Mouse (Mus musculus): ENCODE results near the gene Syce1l.
A peak's percentile ranks its signal among the peaks of the same experiment; 100 is the strongest.

Gene Syce1l

DNA sequence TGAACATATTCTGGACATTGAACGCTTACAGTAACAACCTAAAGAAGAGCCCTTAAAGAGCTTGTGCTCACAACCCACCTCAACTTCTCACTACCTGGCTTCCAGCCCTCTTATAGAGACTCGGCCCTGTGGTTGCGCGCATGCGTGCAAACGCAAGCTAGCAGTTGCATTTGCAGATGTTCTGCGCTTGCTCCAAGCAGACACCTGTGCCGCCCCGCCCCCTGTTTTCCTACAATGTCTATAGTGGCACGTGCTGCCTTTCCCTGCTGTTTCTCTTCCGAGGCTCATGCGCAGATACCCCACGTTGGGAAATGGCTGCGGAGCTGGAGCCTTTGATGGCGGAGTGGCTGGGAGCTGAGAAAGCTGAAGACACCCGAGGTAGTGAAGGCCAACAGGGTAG is at the start of gene Syce1l:
Gene Syce1l, plus strand, starts transcription at position 288 of the 400 bp plus-strand sequence.
- no peak for DNase-seq (ENCODE audit: low read depth in 1 of 2, low spot score in 2 of 2)

DNA sequence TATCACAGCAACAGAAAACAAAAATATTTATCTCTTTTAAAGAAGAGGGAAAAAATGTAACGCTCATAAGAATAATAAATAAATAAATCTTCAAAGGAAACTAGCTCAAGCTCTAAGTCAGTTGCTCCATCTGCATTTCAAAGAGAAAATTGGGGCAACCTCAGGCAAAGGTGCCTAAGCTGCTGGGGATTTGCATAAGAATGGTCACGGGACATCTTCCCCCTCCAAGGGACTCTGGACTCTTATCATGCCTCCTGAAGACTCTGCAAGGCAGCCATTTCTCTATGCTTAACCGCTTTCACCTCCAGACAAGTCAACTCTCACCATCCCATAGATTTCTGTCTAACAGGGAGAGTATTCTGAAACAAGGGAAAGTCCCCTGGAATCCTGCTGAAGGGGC is 44.6 kb upstream of the Syce1l start:
- no peak for DNase-seq (ENCODE audit: low read depth in 1 of 2, low spot score in 2 of 2)

DNA sequence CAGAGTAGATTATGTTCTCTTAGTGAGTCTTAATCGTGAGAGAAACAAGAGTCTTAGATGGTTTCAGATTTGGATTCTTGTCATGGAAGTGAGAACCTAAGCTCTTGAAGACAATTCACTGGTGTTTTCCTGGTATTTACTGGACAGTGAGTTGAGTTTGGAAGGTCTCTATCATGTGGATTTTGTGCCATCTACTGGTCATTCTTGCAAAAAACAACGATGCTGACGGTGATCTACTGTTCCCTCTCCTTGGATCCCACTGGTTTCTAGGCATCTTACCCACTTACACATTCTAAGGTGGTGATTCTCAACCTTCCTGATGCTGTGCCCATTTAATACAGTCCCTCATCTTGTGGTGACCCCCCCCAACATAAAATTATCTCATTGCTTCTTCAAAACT is 10.4 kb upstream of the Syce1l start:
- DNase-seq (ENCODE audit: low read depth in 1 of 2, low spot score in 2 of 2): no peak

DNA sequence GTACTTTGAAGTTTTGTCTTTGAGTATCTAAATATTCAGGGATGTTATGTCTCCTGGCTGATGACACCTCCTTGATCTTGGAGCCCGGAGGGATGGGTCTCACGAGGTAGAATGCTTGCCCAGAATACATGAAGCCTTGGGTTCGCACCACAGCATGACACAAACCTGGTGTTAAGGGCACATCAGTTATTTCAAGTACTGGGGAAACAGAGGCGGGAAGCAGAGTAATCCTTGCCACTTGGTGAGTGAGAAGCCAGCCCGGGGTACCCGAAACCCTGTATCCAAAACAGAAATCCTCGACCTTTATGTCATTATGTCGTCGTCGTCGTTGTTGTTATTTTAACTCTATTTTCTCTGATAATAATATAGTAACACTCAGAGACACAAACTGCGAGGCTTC is 8.9 kb upstream of the Syce1l start:
- DNase-seq (ENCODE audit: low read depth in 1 of 2, low spot score in 2 of 2): no peak

DNA sequence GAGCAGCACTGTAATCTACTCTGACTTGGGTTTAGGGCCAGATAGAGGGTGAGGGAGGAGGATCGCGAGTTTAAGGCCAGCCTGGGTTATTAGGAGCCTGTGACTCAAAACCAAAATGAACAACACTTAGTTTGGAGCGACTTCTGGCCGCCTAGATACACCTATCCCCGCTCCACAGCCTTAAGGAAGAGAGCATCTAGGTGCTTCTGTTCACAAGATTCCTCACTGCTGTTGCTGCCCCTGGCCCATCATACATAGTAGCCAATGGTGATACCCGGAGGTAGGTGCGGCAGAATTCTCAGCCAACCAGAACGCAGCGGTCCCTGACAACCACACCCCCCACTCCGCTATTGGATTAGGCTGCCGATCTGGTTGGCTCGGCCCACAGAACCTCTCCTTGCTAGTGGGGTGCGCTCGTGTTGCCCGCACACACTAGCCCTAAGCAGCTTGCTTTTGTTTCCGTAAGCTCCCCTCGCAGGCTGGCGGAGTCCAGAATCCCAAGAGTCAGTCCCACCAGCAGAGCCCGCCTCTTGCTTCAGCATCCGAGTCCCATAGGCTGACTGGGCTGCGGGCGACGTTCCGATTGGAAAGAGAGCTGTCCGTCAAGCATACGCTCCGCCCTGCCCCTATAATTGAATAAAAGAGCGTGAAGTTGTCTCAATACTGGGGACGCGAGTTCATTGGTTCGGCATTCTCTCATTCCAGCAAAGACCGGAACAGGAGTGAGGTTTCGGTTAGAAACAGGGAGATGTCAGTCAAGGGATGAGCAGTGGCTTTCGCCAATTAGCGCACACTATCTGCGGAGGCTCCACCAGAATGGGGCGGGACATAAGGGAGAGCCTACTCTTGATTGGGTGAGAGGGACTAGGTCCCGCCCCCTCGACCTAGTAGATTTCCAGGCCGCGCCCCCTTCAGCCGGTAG is 8.1 kb upstream of the Syce1l start, which contains the start of gene Mon1b:
Gene Mon1b, plus strand, starts transcription at position 918 of the 922 bp plus-strand sequence.
- peak; percentile 91 to 97 for DNase-seq (ENCODE audit: low read depth in 1 of 2, low spot score in 2 of 2)

DNA sequence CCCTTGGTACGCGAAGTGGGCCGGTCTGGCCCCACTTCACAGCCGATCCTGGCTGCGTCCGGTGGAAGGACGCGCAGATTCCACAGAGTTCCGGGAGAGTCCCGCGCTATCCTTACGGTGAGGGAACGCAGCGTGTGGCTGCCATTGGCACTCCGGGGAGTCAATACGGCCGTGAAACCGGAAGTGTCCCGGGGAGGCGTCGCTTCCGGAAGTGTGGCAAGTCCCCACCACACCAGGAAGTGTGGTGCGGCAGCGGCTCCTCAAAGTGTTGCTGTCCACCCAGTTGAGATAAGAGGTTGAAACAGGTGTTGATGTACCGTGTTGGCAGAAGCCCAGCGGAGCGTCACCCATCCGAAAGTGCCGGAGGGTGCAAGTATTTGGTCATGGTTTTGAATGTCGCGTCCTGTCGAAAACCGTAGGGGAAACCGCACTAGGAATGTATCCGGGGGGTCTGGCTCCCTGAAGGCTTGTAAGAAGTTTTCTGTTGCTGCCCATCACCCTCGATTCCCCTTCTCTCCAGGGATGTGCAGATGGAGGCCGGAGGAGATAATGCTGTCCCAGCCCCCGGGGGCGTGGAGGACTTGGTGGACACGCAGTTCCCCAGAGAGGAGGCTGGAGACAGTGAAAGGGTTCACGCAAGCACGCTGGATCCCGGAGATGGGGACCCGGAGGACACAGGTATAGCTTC is 7.3 kb upstream of the Syce1l start:
- peak in 1 of 2 experiments; percentile 82 for DNase-seq (ENCODE audit: low read depth in 1 of 2, low spot score in 2 of 2)

DNA sequence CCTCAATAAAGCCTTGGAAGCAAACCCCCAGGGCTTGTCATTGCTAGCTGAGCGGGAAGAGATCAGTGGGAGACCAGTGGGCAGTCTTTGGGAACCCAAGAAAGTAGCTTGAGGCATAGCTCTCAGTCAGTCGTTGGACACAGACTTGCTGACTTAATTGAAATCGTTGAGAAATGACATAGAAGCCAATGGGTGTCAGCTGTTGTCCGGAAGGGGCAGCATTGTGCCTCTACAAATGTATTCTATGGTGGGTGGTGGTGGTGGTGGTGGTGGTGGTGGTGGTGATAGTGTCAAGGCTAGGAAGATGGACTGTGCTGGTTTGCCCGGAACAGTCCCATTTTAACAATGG is 6.8 kb upstream of the Syce1l start:
- DNase-seq (ENCODE audit: low read depth in 1 of 2, low spot score in 2 of 2): no peak

DNA sequence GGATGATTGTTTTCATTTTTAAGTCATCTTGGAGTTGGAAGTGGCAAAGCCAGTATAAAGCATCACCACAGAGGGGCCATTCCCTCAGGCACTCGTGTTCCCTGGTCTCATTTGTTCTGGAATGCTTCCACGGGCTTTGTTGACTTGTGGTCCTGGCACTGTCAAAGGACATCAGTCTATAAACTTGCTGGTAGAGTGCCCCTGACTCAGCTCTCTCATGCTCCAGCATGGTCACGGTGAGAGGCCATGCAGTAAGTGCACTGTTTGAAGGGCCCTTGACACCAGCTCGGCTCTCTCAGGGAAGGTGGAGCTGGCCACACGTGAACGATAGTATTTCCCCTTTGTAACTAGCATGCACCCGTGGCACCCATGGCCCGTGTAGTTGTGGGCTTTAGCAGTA is 2.7 kb upstream of the Syce1l start:
- no peak for DNase-seq (ENCODE audit: low read depth in 1 of 2, low spot score in 2 of 2)

DNA sequence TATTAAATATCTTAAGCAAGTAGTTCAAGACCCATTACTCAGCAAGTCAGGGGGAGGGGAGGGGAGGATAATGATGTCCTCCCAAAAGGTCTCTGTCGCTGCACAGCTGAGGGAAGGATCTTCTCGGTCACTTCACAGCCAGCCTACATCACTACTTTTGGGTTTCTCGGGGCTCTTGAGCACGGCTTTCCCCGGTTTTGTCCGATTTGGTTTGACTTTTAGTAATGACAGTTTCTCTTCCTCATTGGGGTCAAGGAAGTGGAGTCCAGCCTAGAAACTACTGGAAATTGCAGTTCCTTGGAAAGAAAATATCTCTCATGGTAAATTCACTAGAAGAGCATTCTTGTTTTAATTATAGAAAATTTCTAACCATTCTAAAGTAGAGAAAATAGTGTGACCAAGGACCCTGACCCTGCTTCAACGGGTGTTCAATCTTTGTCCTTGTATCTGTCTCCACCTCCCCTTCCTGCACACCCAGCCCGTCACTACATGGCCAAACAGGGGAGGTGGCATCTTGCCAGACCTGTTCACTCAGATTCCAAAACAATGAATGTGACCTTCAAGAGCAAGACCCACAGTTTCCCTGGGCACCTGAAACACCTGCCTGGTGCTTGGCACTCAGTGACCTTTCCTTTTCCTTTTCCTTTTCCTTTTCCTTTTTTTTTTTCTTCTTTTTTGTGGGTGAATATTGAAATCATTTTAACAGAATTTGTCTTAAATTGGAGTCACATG is 632 bp downstream of the Syce1l start:
- no peak for DNase-seq (ENCODE audit: low read depth in 1 of 2, low spot score in 2 of 2)

DNA sequence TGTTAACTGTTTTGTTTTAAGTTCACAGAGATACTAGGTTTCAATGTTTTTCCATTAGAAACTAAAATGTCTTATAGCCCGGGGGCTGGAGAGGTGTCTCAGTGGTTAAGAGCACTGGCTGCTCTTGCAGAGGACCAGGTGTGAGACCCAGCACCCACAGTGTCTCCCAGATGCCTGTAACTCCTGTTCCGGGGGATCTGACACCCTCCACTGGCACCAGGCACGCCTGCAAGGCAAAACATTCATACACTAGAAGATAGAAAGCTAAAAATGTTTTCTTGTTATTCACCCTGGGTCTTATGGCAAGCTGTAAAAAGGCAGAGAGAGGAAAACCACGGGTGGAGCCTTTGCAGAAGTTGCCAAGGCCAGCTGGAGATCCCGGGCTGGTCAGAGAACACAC is 2.2 kb downstream of the Syce1l start:
- DNase-seq (ENCODE audit: low read depth in 1 of 2, low spot score in 2 of 2): no peak

DNA sequence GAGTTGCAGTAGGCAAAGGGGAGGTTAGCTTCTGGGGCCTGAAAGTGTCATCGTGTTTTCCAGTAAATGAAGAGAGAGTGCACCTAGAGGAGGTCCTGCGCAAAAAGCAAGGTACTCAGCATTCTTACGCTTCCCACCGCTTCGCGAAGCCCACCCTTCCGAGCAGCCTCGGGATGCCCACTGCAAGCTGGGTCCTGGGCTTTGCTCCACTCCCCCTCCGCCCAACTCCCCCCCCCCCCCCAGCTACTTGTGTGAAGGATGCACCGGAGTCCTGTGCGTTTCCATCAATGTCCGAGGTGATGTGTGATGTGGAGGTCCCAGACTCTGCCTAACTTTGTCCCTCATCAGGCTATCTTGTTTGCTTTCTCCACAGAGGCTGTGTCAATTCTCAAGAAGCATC is 9.4 kb downstream of the Syce1l start:
- no peak for DNase-seq (ENCODE audit: low read depth in 1 of 2, low spot score in 2 of 2)

DNA sequence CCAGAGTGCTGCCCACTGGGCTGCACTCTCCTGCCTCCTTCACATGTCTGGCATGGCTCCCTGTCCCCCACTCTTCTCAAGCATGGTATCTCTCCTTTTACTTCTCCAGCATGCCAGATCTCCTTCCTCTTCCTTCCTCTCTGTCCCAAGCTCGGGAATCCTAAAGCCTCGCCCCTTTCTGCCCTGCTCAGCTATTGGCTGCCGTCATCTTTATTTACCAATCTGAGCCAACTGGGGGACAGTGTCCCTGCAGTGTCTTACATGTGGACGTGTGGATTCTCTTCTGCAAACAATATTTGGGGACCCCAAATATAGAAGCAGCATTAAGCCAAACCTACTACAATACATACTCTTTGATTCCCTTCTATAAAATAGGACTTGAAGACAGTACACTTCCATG is 10.1 kb downstream of the Syce1l start:
- DNase-seq (ENCODE audit: low read depth in 1 of 2, low spot score in 2 of 2): no peak

DNA sequence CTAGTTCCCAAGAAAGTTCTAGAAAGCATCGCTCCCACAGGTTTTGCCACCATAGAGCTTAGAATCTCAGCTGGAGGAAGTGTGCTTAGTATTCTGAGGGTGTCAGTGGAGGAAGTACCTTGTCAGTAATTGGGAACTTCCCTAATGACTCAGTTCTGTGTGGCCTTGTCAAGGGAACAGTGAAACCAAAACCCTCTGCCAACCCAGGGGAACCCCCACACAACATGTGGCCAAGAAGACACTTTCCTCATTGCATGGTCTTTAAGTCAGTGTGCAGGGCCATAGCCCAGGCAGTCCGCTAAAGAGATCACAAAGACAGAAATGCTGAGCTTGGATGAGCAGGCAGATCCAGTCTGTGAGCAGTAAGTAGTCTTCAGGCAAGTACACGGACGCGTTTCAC is 13.1 kb downstream of the Syce1l start:
- DNase-seq (ENCODE audit: low read depth in 1 of 2, low spot score in 2 of 2): peak; percentile 48 to 67

DNA sequence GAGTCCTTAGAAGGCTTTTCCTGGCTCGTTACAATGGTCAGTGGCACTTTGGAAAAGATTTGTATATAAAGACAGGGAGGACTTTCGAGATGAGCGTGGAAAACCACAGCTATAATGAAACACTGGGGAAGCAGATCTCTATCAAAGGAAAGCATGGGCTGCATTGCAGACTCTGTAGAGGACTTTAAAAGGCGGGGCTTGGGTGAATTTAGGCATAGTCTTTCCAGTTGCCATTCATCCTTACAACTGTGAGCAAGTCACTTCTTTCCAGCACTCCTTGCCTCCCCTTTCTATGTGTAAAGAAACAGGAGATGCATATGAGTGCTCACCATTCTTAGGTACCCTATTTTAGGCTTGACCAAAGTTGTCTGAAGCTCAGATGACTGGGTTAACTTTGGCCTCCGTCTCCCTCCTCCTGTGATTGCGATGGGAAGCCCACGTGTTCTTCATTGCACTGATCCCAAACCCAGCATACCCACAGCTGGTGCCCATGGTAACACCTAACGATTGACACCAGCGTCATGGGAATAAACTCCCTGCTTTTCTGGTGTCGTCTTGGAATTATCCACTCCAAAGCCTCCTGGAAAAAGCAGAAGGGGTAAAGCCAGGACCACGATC is 13.8 kb downstream of the Syce1l start:
- no peak for DNase-seq (ENCODE audit: low read depth in 1 of 2, low spot score in 2 of 2)

DNA sequence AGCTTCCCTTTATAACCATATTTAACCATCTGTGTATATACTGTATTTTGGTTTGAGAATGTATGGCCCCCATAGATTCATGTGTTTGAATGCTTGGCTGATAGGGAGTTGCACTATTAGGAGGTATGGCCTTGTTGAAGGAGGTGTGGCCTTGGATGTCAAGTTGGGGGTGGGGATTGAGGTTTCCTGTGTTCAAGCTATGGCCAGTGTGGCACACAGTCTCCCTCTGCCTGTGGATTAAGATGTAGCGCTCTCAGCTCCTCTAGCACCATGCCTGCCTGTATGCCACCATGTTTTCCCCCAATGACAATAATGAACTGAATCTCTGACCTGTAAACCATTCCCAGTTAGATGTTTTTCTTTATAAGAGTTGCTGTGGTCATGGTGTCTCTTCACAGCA is 17.1 kb downstream of the Syce1l start:
- DNase-seq (ENCODE audit: low read depth in 1 of 2, low spot score in 2 of 2): no peak

DNA sequence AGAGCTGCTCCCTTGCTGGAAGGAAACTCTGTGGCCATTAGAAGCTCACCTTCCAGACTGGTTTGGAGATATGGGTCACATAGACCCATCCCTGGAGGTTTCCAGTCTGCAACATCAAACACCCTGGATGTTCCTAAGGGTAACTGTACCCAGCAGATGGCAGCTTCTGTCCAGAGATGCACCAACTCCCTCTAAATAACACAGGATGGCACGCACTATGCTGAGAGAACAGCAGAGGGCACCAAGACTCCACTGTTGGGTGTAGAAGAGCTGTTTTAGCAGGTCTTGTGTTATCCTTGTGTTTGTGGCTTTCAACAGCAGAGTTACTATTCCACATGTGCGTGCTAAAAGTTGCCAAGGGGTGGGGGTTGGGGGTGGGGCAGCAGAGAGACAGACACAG is 21.5 kb downstream of the Syce1l start:
- peak in 1 of 2 experiments; percentile 41 for DNase-seq (ENCODE audit: low read depth in 1 of 2, low spot score in 2 of 2)

DNA sequence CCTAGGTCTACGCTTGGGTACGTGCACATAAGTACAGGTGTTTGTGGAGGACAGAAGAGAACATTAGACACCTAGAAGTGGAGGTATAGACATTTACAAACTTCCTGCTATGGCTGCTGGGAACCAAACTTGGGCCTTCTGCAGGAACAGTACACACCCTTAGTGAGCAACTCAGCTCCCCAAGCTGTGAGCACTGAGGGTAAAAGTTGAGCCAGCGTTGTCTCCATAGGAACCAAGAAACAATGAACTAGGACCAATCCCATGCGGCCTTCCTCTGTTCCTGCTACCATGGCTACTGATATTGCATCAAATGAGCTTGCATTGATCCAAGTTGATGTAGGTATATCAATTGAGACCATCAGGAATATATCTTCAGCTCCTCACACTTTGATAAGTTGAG is 22.0 kb downstream of the Syce1l start:
- no peak for DNase-seq (ENCODE audit: low read depth in 1 of 2, low spot score in 2 of 2)

DNA sequence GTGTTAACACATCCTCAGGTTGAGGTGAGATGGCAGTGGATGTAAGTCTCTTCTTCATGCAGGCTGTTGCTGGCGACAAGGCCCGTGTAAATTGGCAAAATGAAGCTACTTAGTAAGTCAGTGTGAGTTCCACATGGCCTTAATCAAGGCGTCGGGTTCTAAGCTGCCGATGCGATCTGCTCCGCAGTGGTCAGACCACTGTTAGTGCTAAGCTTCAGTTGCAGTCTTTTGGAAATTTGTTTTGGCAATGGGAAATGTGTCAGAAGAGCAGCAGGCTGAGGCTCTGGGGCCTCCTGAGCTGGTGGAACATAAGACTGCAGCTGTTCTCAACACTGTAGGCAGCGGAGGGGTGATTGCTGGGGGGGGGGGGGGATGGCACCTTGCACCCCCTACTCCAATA is 22.9 kb downstream of the Syce1l start:
- no peak for DNase-seq (ENCODE audit: low read depth in 1 of 2, low spot score in 2 of 2)

DNA sequence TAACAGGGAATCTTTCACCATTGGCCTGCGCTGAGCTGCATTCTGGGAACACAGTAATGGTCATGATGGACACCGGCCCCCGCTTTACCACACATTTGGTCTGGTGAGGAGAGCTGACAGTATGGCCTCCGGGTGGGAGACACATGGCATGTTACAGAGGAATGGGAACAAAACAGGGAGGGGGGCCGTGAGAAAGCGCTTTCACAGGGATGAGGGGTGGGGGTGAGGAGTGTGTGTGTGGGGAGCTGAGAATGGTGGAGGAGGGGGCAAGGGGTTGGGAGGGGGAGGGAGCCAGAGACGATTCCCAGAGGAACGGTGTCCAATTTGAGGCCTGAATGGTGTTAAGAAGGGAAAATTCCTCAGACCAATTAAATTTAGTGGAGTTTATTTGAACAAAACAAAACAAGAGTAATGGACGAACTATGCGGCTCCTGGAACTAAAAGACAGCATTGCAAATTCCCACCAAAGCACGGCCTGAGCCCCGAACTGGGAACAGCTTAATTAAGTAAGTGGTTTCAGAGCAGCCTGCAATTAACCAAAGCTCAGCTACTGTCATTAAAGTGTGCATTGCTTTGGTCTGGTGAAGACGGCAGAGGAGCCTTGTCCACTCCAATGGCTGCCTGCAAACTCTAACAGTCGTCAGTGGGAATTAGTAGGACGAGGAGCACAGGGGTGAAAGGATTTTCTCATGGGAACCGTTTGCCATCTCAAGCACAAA is 23.9 kb downstream of the Syce1l start:
- DNase-seq (ENCODE audit: low read depth in 1 of 2, low spot score in 2 of 2): no peak

DNA sequence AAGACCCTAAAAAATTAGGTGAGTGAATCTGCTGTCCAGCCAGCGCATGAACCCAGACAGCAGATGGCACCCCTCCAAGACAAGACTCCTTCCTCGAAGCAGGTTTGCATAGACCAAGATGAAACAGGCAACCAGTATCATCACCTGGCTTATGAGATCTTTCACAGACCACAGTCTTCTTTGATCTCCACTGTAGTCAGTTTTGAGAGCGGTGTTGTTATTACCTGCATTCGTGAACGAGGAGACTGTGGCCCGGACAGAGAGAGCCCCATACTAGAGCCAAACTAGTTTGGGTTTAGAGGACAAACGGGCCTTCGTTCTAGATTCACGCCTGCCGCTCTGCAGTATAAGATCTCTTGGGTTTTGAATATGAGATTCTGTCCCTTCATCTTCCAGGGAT is 26.9 kb downstream of the Syce1l start:
- DNase-seq (ENCODE audit: low read depth in 1 of 2, low spot score in 2 of 2): no peak
